Mouse (Mus musculus) hindbrain, embryonic 15.5 days (tissue): Measurements from ENCODE around the gene Defb6. TPM values are rescaled to one million over a fixed set of nuclear protein-coding genes. Genes with fewer than 3 reads are reported as not detected.

Experiments used
- ATAC-seq: fragments of 200-750 bp; cut with Nextera tagmentation; 2 replicates; pipeline ENCODE4 v1.8.0; 2017; ENCODE audit warnings: low read depth, moderate number of reproducible peaks, moderate TSS enrichment; ENCODE audit not compliant: low FRiP score
- H3K27ac ChIP-seq: fragments of 300-500 bp; sonication (generic); replicated peaks from 2 replicates; pipeline ENCODE4 v1.5.1; 2015; ENCODE audit warnings: mild to moderate bottlenecking, inconsistent platforms
- H3K27me3 ChIP-seq: fragments of 300-500 bp; sonication (generic); 2 replicates; pipeline ENCODE4 v1.6.1; 2015; ENCODE audit warnings: control low read depth, inconsistent platforms
- H3K36me3 ChIP-seq: fragments of 300-500 bp; sonication (generic); 2 replicates; pipeline ENCODE4 v1.6.1; 2015; ENCODE audit warnings: control low read depth, inconsistent platforms
- H3K4me1 ChIP-seq: fragments of 300-500 bp; sonication (generic); replicated peaks from 2 replicates; pipeline ENCODE4 v1.6.1; 2015; ENCODE audit warnings: control low read depth, inconsistent platforms
- H3K4me2 ChIP-seq: fragments of 300-500 bp; sonication (generic); 2 replicates; pipeline ENCODE4 v1.6.1; 2015; ENCODE audit warnings: moderate library complexity, mild to moderate bottlenecking, inconsistent platforms
- H3K4me3 ChIP-seq: fragments of 300-500 bp; sonication (generic); 2 replicates; pipeline ENCODE4 v1.5.1; 2015; ENCODE audit warnings: mild to moderate bottlenecking, inconsistent platforms
- H3K9ac ChIP-seq: fragments of 300-500 bp; sonication (generic); 2 replicates; pipeline ENCODE4 v1.6.1; 2015; ENCODE audit warnings: inconsistent platforms
- H3K9me3 ChIP-seq: fragments of 300-500 bp; sonication (generic); 2 replicates; pipeline ENCODE4 v1.6.1; 2016; ENCODE audit warnings: control low read depth, inconsistent platforms
- WGBS: fragments of 180-500 bp; shearing (Covaris S2); methylation state at CpG from one replicate; pipeline ENCODE4 v1.1.7; 2015; 5-methylcytosine and 5-hydroxymethylcytosine counted together
- polyA plus RNA-seq: library from polyadenylated mRNA; unstranded; fragments of >200 nt; fragmentation: Nextera tagmentation; extraction: Ambion mirVana; gene quantifications from 2 replicates; pipeline ENCODE4 v1.2.1, GENCODE M21; 2015

The Defb6 gene
- polyA plus RNA-seq = not detected in 2 replicates

DNA sequence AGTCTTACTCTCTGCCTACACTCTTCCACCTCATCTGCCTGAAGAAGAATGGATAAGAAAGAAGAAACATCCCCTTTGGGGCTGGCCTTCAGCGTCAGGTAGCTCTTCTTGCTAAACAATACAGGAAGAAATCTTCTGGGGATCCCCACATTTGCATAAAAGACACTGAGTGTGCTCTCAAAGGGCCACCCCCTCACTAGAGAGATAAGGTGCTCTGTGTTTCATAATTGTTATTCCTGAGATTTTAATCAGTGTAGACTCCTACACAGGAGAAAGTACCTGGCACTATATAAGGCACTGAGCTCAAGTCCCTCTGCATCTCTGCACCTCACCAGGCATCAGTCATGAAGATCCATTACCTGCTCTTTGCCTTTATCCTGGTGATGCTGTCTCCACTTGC is at the start of gene Defb6:
Gene Defb6, plus strand, starts transcription at position 318 of the 400 bp plus-strand sequence.
- Histone ChIP-seq H3K9ac (no peak within 1 kb of the TSS), H3K4me3 (no peak within 1 kb of the TSS), H3K4me2 (no peak within 1 kb of the TSS), H3K9me3 (no peaks in the 10 kb centered on the region), H3K36me3 (no peaks in the 10 kb centered on the region), H3K27ac (no peak within 1 kb of the TSS), H3K27me3 (no peaks in the 10 kb centered on the region), H3K4me1 (no peaks in the 10 kb centered on the region)
- no peak for ATAC-seq
- WGBS = 49% methylated on average over 1 of the region's 1 CpGs

DNA sequence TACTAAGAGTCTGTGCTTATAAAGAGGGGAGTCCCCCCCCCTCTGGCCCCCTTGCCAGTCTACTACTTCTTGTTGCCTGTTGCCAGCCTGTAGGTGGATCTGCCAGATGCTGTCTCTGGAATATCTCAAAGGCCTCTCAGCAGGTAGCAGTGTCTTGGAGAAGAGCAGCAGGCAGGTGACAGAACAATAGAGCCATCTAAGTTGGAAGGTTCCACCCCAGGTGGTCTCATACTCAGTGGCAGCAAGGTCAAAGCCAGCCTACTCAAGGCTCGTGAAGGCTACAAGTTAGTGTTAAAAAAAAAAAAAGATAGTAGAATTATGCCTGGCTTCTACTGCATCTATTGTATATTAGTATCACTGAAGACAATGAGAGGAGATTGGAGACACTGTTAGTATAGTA is 12.8 kb downstream of the Defb6 start:
- H3K27me3 ChIP-seq = no peaks in the 10 kb centered on the region
- no peaks in the 10 kb centered on the region for H3K36me3 ChIP-seq
- H3K4me1 ChIP-seq = no peaks in the 10 kb centered on the region
- no peaks in the 10 kb centered on the region for H3K9me3 ChIP-seq
- ATAC-seq = no peak
- no peak overlapping the region for H3K9ac ChIP-seq
- 36% methylated on average over 1 of the region's 1 CpGs for WGBS
- no peak overlapping the region for H3K4me2 ChIP-seq
- no peak overlapping the region for H3K27ac ChIP-seq
- no peak overlapping the region for H3K4me3 ChIP-seq

DNA sequence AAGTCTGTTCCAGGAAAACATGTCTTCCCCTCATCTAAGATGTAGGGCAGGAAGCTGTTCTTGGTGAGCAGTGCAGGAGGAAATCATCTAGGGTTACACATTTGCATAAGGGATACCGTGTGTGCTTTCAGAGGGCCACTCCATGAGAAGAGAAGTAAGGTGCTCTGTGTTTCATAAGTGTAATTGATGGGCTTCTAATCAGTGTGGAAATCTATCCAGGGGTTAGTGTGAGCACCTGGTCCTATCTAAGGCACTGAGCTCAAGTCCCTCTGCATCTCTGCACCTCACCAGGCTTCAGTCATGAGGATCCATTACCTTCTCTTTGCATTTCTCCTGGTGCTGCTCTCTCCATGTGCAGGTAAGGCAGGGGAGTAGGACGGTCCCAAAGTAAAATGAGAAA is 14.3 kb downstream of the Defb6 start, which contains the start of gene Defb46:
Gene Defb46, plus strand, starts transcription at position 301 of the 400 bp plus-strand sequence.
- Histone ChIP-seq H3K9me3 (no peaks in the 10 kb centered on the region), H3K36me3 (no peaks in the 10 kb centered on the region), H3K4me2 (no peak within 1 kb of the TSS), H3K9ac (no peak within 1 kb of the TSS), H3K4me1 (no peaks in the 10 kb centered on the region), H3K27ac (no peak within 1 kb of the TSS), H3K4me3 (no peak within 1 kb of the TSS), H3K27me3 (no peaks in the 10 kb centered on the region)
- no peak for ATAC-seq
- 89% methylated on average over 2 of the region's 2 CpGs for WGBS

DNA sequence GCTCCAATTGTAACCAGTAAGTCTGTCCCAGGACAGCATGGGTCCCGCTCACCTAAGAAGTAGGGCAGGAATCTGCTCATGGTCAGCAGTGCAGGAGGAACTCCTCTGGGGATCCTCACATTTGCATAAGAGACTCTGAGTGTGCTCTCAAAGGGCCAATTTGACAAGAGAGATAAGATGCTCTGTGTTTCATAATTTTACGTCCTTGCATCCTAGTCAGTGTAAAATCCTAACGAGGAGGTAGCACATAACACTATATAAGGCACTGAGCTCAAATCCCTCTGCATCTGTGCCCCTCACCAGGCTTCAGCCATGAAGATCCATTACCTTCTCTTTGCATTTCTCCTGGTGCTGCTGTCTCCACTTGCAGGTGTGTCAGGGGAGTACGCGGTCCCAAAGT is 22.0 kb downstream of the Defb6 start, which contains the start of gene Defb5:
Gene Defb5, plus strand, starts transcription at position 301 of the 400 bp plus-strand sequence.
- Histone ChIP-seq H3K9me3 (no peaks in the 10 kb centered on the region; the same call in 1 of the 2 replicates), H3K4me3 (no peak within 1 kb of the TSS), H3K9ac (no peak within 1 kb of the TSS), H3K27me3 (no peaks in the 10 kb centered on the region), H3K36me3 (no peaks in the 10 kb centered on the region), H3K27ac (no peak within 1 kb of the TSS), H3K4me2 (no peak within 1 kb of the TSS), H3K4me1 (no peaks in the 10 kb centered on the region)
- no peak for ATAC-seq
- WGBS = 92% methylated on average over 5 of the region's 5 CpGs

DNA sequence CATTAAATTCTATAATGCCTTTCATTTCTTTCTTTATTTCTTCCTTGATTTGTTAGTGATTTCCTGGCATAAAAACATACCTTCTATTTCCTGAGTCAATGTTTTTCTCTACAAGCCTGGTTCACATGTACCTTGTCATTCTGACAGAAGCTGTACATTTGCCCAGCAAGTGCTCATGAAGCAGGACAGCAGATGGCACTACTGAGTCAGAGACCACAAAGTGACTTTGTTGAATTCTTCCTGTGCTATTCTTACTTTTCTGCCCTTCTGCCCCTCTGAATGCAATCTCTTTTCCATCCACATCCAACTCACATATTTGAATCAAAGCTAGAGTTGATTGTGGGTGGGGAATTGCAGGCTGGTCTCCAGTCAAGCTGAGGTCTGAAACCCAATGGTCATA is 32.9 kb downstream of the Defb6 start:
- Histone ChIP-seq H3K27ac (no peak overlapping the region), H3K9me3 (0 out of 2 replicates have a peak, but pooled peaks cover 3% of the 10 kb centered on the region), H3K4me1 (no peaks in the 10 kb centered on the region), H3K9ac (no peak overlapping the region), H3K27me3 (no peaks in the 10 kb centered on the region), H3K36me3 (no peaks in the 10 kb centered on the region), H3K4me2 (no peak overlapping the region), H3K4me3 (no peak overlapping the region)
- no peak for ATAC-seq

DNA sequence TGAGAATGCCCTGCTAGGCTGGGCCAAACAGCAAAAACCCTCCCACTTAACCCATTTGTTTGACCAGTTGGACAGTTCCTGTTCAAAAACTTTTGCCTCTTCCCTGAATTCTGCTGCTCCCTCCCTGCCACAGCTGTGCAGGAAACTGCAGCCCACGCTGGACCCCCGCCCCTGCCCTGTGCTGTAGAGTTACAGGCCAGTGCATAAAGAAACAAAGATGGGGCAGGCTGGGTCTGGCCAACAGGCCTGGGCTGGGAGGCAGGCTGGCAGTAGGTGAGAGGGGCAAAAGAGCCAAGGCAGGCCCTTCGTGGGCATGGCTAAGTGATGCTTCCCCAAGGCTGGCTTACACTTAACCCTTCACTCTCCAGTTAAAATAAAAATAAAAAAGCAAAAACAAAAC is 34.4 kb downstream of the Defb6 start:
- Histone ChIP-seq H3K4me2 (no peak overlapping the region), H3K36me3 (no peaks in the 10 kb centered on the region), H3K4me1 (no peaks in the 10 kb centered on the region), H3K27ac (no peak overlapping the region), H3K4me3 (no peak overlapping the region), H3K9ac (no peak overlapping the region), H3K9me3 (0 out of 2 replicates have a peak, but pooled peaks cover 3% of the 10 kb centered on the region), H3K27me3 (no peaks in the 10 kb centered on the region)
- 62% methylated on average over 3 of the region's 3 CpGs for WGBS
- no peak for ATAC-seq

Other genes with a start within 250 kb of the Defb6 start
- gene Defb40, start 247.2 kb upstream of the Defb6 start, polyA plus RNA-seq = not detected in 2 replicates
- not detected in 2 replicates for gene Defb37, start 234.4 kb upstream of the Defb6 start, polyA plus RNA-seq
- not detected in 2 replicates for gene Defb38, start 198.9 kb upstream of the Defb6 start, polyA plus RNA-seq
- not detected in 2 replicates for gene Defb39, start 160.7 kb upstream of the Defb6 start, polyA plus RNA-seq
- gene Defb12, start 110.6 kb upstream of the Defb6 start, polyA plus RNA-seq = not detected in 2 replicates
- not detected in 2 replicates for gene Defb34, start 101.7 kb upstream of the Defb6 start, polyA plus RNA-seq
- gene Gm45826, start 84.7 kb upstream of the Defb6 start, polyA plus RNA-seq = not detected in 2 replicates
- gene Defb14, start 31.1 kb upstream of the Defb6 start, polyA plus RNA-seq = not detected in 2 replicates
- not detected in 2 replicates for gene Defb4, start 26.8 kb upstream of the Defb6 start, polyA plus RNA-seq
- not detected in 2 replicates for gene Defb46, start 14.4 kb downstream of the Defb6 start, polyA plus RNA-seq
- gene Defb5, start 22.1 kb downstream of the Defb6 start, polyA plus RNA-seq = not detected in 2 replicates
- gene Defb3, start 67.9 kb downstream of the Defb6 start, polyA plus RNA-seq = not detected in 2 replicates
- not detected in 2 replicates for gene Defb8, start 222.1 kb downstream of the Defb6 start, polyA plus RNA-seq